10 mouse cellular contexts compared by ENCODE assay signal in the genomic region with DNA sequence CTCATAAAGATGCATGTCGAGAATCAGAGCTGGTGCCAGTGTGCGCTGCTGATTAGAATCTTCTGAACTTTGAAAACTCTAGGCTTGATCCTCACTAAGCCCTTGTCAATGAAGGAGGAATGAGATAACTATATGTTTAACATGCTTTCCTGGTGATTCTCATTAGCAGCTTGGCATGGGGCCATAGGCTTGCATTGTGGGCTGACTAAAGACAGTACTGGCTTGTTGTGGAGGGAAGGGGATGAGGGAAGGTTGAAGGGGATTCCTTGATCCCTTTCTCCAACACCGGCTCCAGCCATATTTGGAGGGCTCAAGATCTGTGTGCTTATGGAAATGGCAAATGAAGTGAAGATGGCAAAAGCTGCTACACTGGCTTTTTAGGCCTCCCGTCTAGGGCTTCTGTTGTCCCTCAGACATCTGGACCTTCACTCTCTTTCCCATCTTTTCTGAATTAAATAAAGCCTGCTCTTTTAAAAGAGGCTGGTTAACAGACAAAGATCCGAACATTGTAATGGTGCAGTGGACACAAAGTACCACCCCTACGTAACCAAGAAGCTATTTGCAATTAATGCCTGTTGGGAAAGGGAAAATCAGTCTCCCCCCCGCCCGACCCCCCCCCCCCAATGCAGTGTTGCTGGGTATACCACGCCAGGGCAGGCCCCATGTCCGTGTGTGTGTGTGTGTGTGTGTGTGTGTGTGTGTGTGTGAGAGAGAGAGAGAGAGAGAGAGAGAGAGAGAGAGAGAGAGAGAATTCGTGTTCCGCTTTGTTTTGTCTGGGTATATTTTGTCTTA.
DNase-seq lines count a peak whose midpoint lies in the region; ATAC-seq and TF ChIP-seq lines count a peak whose summit lies in the region.
"Had no signal": no experiment of that assay in that cellular context is flagged by ENCODE, and none has a peak within 500 bp of the region (broad histone marks: within the 10 kb centered on the region; RNA-seq: fewer than 3 reads in every experiment).

No protein-coding gene starts in this region.

- TF ChIP-seq POLR2A in cerebellum, adult 2 months (IDR thresholded peaks at IDR 0.05; ENCODE audit: borderline replicate concordance, insufficient read depth, low read length): no peak

- no peak overlapping the region for H3K9ac ChIP-seq in kidney, postnatal 0 days (ENCODE audit: low read depth, low read length)
- H3K9ac ChIP-seq in forebrain, embryonic 13.5 days: no peak overlapping the region
- no peak overlapping the region for H3K9ac ChIP-seq in limb, embryonic 12.5 days (replicated peaks)
- H3K9ac ChIP-seq in neural tube, embryonic 15.5 days (replicated peaks): no peak overlapping the region

- no peaks in the 10 kb centered on the region for H3K36me3 ChIP-seq in kidney, postnatal 0 days (ENCODE audit: insufficient read depth, low read length)
- H3K36me3 ChIP-seq in forebrain, embryonic 13.5 days (ENCODE audit: poor library complexity, severe bottlenecking): no peaks in the 10 kb centered on the region
- no peaks in the 10 kb centered on the region for H3K36me3 ChIP-seq in limb, embryonic 12.5 days
- no peaks in the 10 kb centered on the region for H3K36me3 ChIP-seq in neural tube, embryonic 15.5 days

- no peaks in the 10 kb centered on the region for H3K27me3 ChIP-seq in kidney, postnatal 0 days (ENCODE audit: insufficient read depth, low read length)
- H3K27me3 ChIP-seq in forebrain, embryonic 13.5 days: no peaks in the 10 kb centered on the region
- H3K27me3 ChIP-seq in limb, embryonic 12.5 days: no peaks in the 10 kb centered on the region
- H3K27me3 ChIP-seq in neural tube, embryonic 15.5 days (replicated peaks): no peaks in the 10 kb centered on the region
- H3K27me3 ChIP-seq in cerebellum, adult 2 months (ENCODE audit: control insufficient read depth, insufficient read depth, low read length): no peaks in the 10 kb centered on the region

- no peak for TF ChIP-seq CTCF in kidney, postnatal 0 days (IDR thresholded peaks at IDR 0.05; ENCODE audit: low read depth)
- no peak for TF ChIP-seq CTCF in cerebellum, adult 2 months (IDR thresholded peaks at IDR 0.05; ENCODE audit: borderline replicate concordance, insufficient read depth, low read depth, low read length)

- H3K4me1 ChIP-seq in kidney, postnatal 0 days (replicated peaks; ENCODE audit: insufficient read depth, low read length): no peaks in the 10 kb centered on the region
- peaks cover 16% of the 10 kb centered on the region; the same call in 1 of the 2 replicates for H3K4me1 ChIP-seq in forebrain, embryonic 13.5 days
- no peaks in the 10 kb centered on the region for H3K4me1 ChIP-seq in limb, embryonic 12.5 days (replicated peaks)
- no peaks in the 10 kb centered on the region for H3K4me1 ChIP-seq in neural tube, embryonic 15.5 days
- H3K4me1 ChIP-seq in cerebellum, adult 2 months (ENCODE audit: control insufficient read depth, insufficient read depth, low read length): no peaks in the 10 kb centered on the region

- 0 out of 2 replicates have a peak overlapping the region, but pooled peaks have one; percentile 23 for H3K4me3 ChIP-seq in kidney, postnatal 0 days (replicated peaks; ENCODE audit: low read depth, low read length)
- no peak overlapping the region for H3K4me3 ChIP-seq in forebrain, embryonic 13.5 days
- no peak overlapping the region for H3K4me3 ChIP-seq in limb, embryonic 12.5 days (replicated peaks)
- no peak overlapping the region for H3K4me3 ChIP-seq in neural tube, embryonic 15.5 days (replicated peaks)
- no peak overlapping the region for H3K4me3 ChIP-seq in cerebellum, adult 2 months (replicated peaks; ENCODE audit: insufficient read depth, low read depth, low read length)

- peak overlapping the region; percentile 50 for H3K4me2 ChIP-seq in kidney, postnatal 0 days (ENCODE audit: low read length)
- H3K4me2 ChIP-seq in forebrain, embryonic 13.5 days: peak overlapping the region; percentile 47; the same call in 1 of the 2 replicates
- peak overlapping the region; percentile 51 for H3K4me2 ChIP-seq in limb, embryonic 12.5 days
- H3K4me2 ChIP-seq in neural tube, embryonic 15.5 days: peak overlapping the region; percentile 49

- H3K9me3 ChIP-seq in kidney, postnatal 0 days (replicated peaks; ENCODE audit: low read length): no peaks in the 10 kb centered on the region
- no peaks in the 10 kb centered on the region for H3K9me3 ChIP-seq in forebrain, embryonic 13.5 days (replicated peaks)
- no peaks in the 10 kb centered on the region for H3K9me3 ChIP-seq in limb, embryonic 12.5 days
- no peaks in the 10 kb centered on the region for H3K9me3 ChIP-seq in neural tube, embryonic 15.5 days (replicated peaks)

- no peak for DNase-seq in kidney, postnatal 0 days (ENCODE audit: low spot score)
- no peak for DNase-seq in kidney, postnatal 25 days
- no peak for DNase-seq in cerebellum, adult 2 months
- no peak for DNase-seq in adrenal gland, adult (ENCODE audit: inconsistent age in 2 of 2, low spot score in 1 of 2)
- no peak for DNase-seq in thymus, postnatal 0 days (ENCODE audit: low spot score)
- DNase-seq: gastrocnemius, postnatal 14 days; right cerebral cortex, postnatal 4 days had no signal

- ATAC-seq in kidney, postnatal 0 days (replicated peaks; ENCODE audit: low FRiP score, low read depth): no peak
- peak; percentile 34 for ATAC-seq in forebrain, embryonic 13.5 days
- no peak for ATAC-seq in limb, embryonic 12.5 days (ENCODE audit: insufficient number of reproducible peaks, insufficient read depth, low FRiP score, low TSS enrichment, low read depth)
- no peak for ATAC-seq in neural tube, embryonic 15.5 days (ENCODE audit: low FRiP score)

- 49% methylated on average over 12 of the region's 12 CpGs for WGBS in kidney, postnatal 0 days
- 22% methylated on average over 10 of the region's 12 CpGs for WGBS in forebrain, embryonic 13.5 days
- WGBS in limb, embryonic 12.5 days: 42% methylated on average over 9 of the region's 12 CpGs
- WGBS in neural tube, embryonic 15.5 days: 27% methylated on average over 12 of the region's 12 CpGs
- WGBS in cerebellum, adult 2 months: 42% methylated on average over 12 of the region's 12 CpGs

- no peak overlapping the region for H3K27ac ChIP-seq in kidney, postnatal 0 days
- peak overlapping the region; percentile 84 for H3K27ac ChIP-seq in forebrain, embryonic 13.5 days
- H3K27ac ChIP-seq in limb, embryonic 12.5 days: no peak overlapping the region
- no peak overlapping the region for H3K27ac ChIP-seq in neural tube, embryonic 15.5 days (replicated peaks)
- H3K27ac ChIP-seq in cerebellum, adult 2 months (ENCODE audit: insufficient read depth, low read length): no peak overlapping the region
